Mouse (Mus musculus): ENCODE measurements around the gene BC067074. TPM values are rescaled to one million over a fixed set of nuclear protein-coding genes. Genes with fewer than 3 reads are reported as not detected.

The BC067074 gene
- total RNA-seq, 4 experiments from 2014 or later: 1.7 to 2.4 (median 2.3) TPM

Other genes with a start within 250 kb of the BC067074 start
- gene Gpx8, start 246.7 kb upstream of the BC067074 start, total RNA-seq (2022): 1 to 10 TPM; 4.3 to 8.4 (median 6.3) TPM
- not detected for gene Gzma, start 192.2 kb upstream of the BC067074 start, total RNA-seq (2022)
- under 1 TPM in 2 of 4 experiments, not detected in 2; 0.17 to 0.53 TPM for gene Esm1, start 83.5 kb upstream of the BC067074 start, total RNA-seq (2022)
- under 1 TPM in 1 of 4 experiments, not detected in 3; 0.25 TPM for gene Gzmk, start 67.3 kb upstream of the BC067074 start, total RNA-seq (2022)

Data from left cerebral cortex, adult 8-10 months (tissue).